ENCODE assay signal across 29 mouse cellular contexts in genomic region chr7:92689101-92689500, GRCm38 (mm10).
"Had no signal": no experiment of that assay in that cellular context is flagged by ENCODE, and none has a peak within 500 bp of the region (broad histone marks: within the 10 kb centered on the region; RNA-seq: fewer than 3 reads in every experiment).

No protein-coding gene starts in this region.

- ATAC-seq: liver, embryonic 12.5 days; liver, postnatal 0 days; lung, postnatal 0 days; midbrain, embryonic 13.5 days; midbrain, embryonic 15.5 days; midbrain, embryonic 16.5 days had no signal

- DNase-seq: left cerebral cortex, postnatal 4 days; liver; liver, embryonic 13.5 days; liver, postnatal 0 days; lung, adult 18-20 months; lung, adult 2 months; lung, embryonic 14.5 days; lung, postnatal 10 days; lung, postnatal 14 days; lung, postnatal 36 days; lung, postnatal 4 days; midbrain, embryonic 14.5 days had no signal

- H3K36me3 ChIP-seq: limb, embryonic 10.5 days; limb, embryonic 12.5 days; limb, embryonic 13.5 days; limb, embryonic 15.5 days; liver, embryonic 12.5 days; liver, embryonic 13.5 days; liver, embryonic 15.5 days; lung, embryonic 15.5 days; midbrain, embryonic 10.5 days; midbrain, embryonic 12.5 days; midbrain, embryonic 13.5 days; midbrain, embryonic 15.5 days had no signal

- H3K27ac ChIP-seq: limb, embryonic 10.5 days; limb, embryonic 12.5 days; limb, embryonic 13.5 days; limb, embryonic 15.5 days; liver, embryonic 12.5 days; liver, embryonic 13.5 days; liver, embryonic 14.5 days; liver, embryonic 15.5 days; lung, embryonic 15.5 days; macrophage; midbrain, embryonic 10.5 days; midbrain, embryonic 12.5 days; midbrain, embryonic 13.5 days; midbrain, embryonic 15.5 days had no signal

- H3K4me3 ChIP-seq: limb, embryonic 10.5 days; limb, embryonic 12.5 days; limb, embryonic 13.5 days; limb, embryonic 15.5 days; liver, embryonic 12.5 days; liver, embryonic 13.5 days; liver, embryonic 15.5 days; lung, embryonic 15.5 days; megakaryocyte, embryonic 14.5 days; midbrain, embryonic 10.5 days; midbrain, embryonic 12.5 days; midbrain, embryonic 13.5 days; midbrain, embryonic 15.5 days; myocyte had no signal

- H3K27me3 ChIP-seq: limb, embryonic 15.5 days; liver, embryonic 12.5 days; liver, embryonic 13.5 days; liver, embryonic 15.5 days; lung, embryonic 15.5 days; midbrain, embryonic 12.5 days; midbrain, embryonic 13.5 days; midbrain, embryonic 15.5 days had no signal

- H3K4me1 ChIP-seq: limb, embryonic 10.5 days; limb, embryonic 12.5 days; limb, embryonic 13.5 days; limb, embryonic 15.5 days; liver, embryonic 12.5 days; liver, embryonic 13.5 days; liver, embryonic 15.5 days; lung, embryonic 15.5 days; megakaryocyte, embryonic 14.5 days; midbrain, embryonic 10.5 days; midbrain, embryonic 12.5 days; midbrain, embryonic 13.5 days; midbrain, embryonic 15.5 days had no signal
